Mouse (Mus musculus): ENCODE results near the gene Myo18b. TPM values are rescaled to one million over a fixed set of nuclear protein-coding genes. Genes with fewer than 3 reads are reported as not detected.

The Myo18b gene
- polyA plus RNA-seq, 1 experiment from 2014 or later = 0.05 TPM

GRCm38 (mm10) chr5:112749634-112750033 lies 146.5 kb downstream of the Myo18b start:
- DNase-seq (ENCODE audit: low spot score) = no peak

GRCm38 (mm10) chr5:112748001-112748719 lies 148.0 kb downstream of the Myo18b start:
- no peak for DNase-seq (ENCODE audit: low spot score)

- DNase-seq (ENCODE audit: low spot score) = no peak
These were observed 148.7 kb downstream of the Myo18b start for GRCm38 (mm10) chr5:112747306-112747930.

GRCm38 (mm10) chr5:112745176-112745575 lies 151.0 kb downstream of the Myo18b start:
- no peak for DNase-seq (ENCODE audit: low spot score)

GRCm38 (mm10) chr5:112744571-112744970 lies 151.6 kb downstream of the Myo18b start:
- DNase-seq (ENCODE audit: low spot score) = no peak

- no peak for DNase-seq (ENCODE audit: low spot score)
These were observed 153.0 kb downstream of the Myo18b start for GRCm38 (mm10) chr5:112743121-112743520.

- no peak for DNase-seq (ENCODE audit: low spot score)
These were observed 155.5 kb downstream of the Myo18b start for GRCm38 (mm10) chr5:112740651-112741050.

- no peak for DNase-seq (ENCODE audit: low spot score)
These were observed 161.1 kb downstream of the Myo18b start for GRCm38 (mm10) chr5:112735040-112735439.

GRCm38 (mm10) chr5:112730604-112731003 lies 165.6 kb downstream of the Myo18b start:
- DNase-seq (ENCODE audit: low spot score) = no peak

GRCm38 (mm10) chr5:112728432-112728831 lies 167.7 kb downstream of the Myo18b start:
- no peak for DNase-seq (ENCODE audit: low spot score)

- DNase-seq (ENCODE audit: low spot score) = peak; percentile 55
These were observed 177.4 kb downstream of the Myo18b start for GRCm38 (mm10) chr5:112718655-112719306.

GRCm38 (mm10) chr5:112714679-112715446 lies 181.3 kb downstream of the Myo18b start:
- no peak for DNase-seq (ENCODE audit: low spot score)

- DNase-seq (ENCODE audit: low spot score) = no peak
These were observed 186.3 kb downstream of the Myo18b start for GRCm38 (mm10) chr5:112709831-112710230.

- no peak for DNase-seq (ENCODE audit: low spot score)
These were observed 187.7 kb downstream of the Myo18b start for GRCm38 (mm10) chr5:112708441-112708840.

GRCm38 (mm10) chr5:112707478-112707877 lies 188.7 kb downstream of the Myo18b start:
- no peak for DNase-seq (ENCODE audit: low spot score)

GRCm38 (mm10) chr5:112700794-112701193 lies 195.4 kb downstream of the Myo18b start:
- DNase-seq (ENCODE audit: low spot score) = no peak

GRCm38 (mm10) chr5:112696683-112697082 lies 199.5 kb downstream of the Myo18b start:
- DNase-seq (ENCODE audit: low spot score) = no peak

GRCm38 (mm10) chr5:112695254-112695711 lies 200.9 kb downstream of the Myo18b start:
- no peak for DNase-seq (ENCODE audit: low spot score)

- DNase-seq (ENCODE audit: low spot score) = no peak
These were observed 202.8 kb downstream of the Myo18b start for GRCm38 (mm10) chr5:112693286-112693849.

GRCm38 (mm10) chr5:112687100-112687818 lies 208.9 kb downstream of the Myo18b start:
- no peak for DNase-seq (ENCODE audit: low spot score)
